Mouse (Mus musculus) liver, adult 2 months (tissue): ENCODE data around the gene H13. TPM values are rescaled to one million over a fixed set of nuclear protein-coding genes. Genes with fewer than 3 reads are reported as not detected.

ENCODE experiments used
- DNase-seq: peaks from one replicate; pipeline ENCODE4 v3.0.0-alpha.2; 2011; ENCODE audit warnings: low read depth, low spot score; ENCODE audit errors: extremely low read depth
- H3K27ac ChIP-seq: fragments of 200-500 bp; replicated peaks from 2 replicates; pipeline ENCODE4 v1.5.1; 2012; ENCODE audit warnings: low read depth, mild to moderate bottlenecking, control low read depth, inconsistent platforms, low read length; ENCODE audit not compliant: insufficient read depth
- H3K27me3 ChIP-seq: fragments of 200-500 bp; 2 replicates; pipeline ENCODE4 v1.6.1; 2012; ENCODE audit warnings: mild to moderate bottlenecking, moderate library complexity, low read length, inconsistent platforms; ENCODE audit not compliant: control insufficient read depth, insufficient read depth
- H3K36me3 ChIP-seq: fragments of 200-500 bp; 2 replicates; pipeline ENCODE4 v1.6.1; 2012; ENCODE audit warnings: low read length, inconsistent platforms; ENCODE audit not compliant: control insufficient read depth, insufficient read depth
- H3K4me1 ChIP-seq: fragments of 200-500 bp; 2 replicates; pipeline ENCODE4 v1.6.1; 2011; ENCODE audit warnings: low read length; ENCODE audit not compliant: control insufficient read depth, insufficient read depth
- H3K4me3 ChIP-seq: fragments of 200-500 bp; 2 replicates; pipeline ENCODE4 v1.5.1; 2011; ENCODE audit warnings: low read depth, mild to moderate bottlenecking, control low read depth, low read length, moderate library complexity; ENCODE audit not compliant: insufficient read depth
- H3K79me2 ChIP-seq: fragments of 200-500 bp; 2 replicates; pipeline ENCODE4 v1.6.1; 2012; ENCODE audit warnings: inconsistent platforms, mild to moderate bottlenecking, low read length, moderate library complexity; ENCODE audit not compliant: control insufficient read depth, insufficient read depth
- H3K9ac ChIP-seq: fragments of 200-500 bp; 2 replicates; pipeline ENCODE4 v1.6.1; 2012; ENCODE audit warnings: low read depth, mild to moderate bottlenecking, control low read depth, inconsistent platforms, low read length
- CTCF ChIP-seq: fragments of 200-500 bp; IDR thresholded peaks from 2 replicates; pipeline ENCODE4 v1.5.1; 2011; ENCODE audit warnings: low read depth, low read length, control low read depth
- POLR2A ChIP-seq: fragments of 200-500 bp; IDR thresholded peaks from 2 replicates; pipeline ENCODE4 v1.6.1; 2011; ENCODE audit warnings: low read length, control low read depth; ENCODE audit not compliant: insufficient read depth; ENCODE audit errors: extremely low read depth
- WGBS: fragments of 180-500 bp; shearing (Covaris S2); methylation state at CpG from one replicate; pipeline ENCODE4 v1.1.7; 2018; 5-methylcytosine and 5-hydroxymethylcytosine counted together
- polyA plus RNA-seq: library from polyadenylated mRNA; depleted of rRNA; stranded (reverse); fragments of >200 nt; gene quantifications from 2 replicates; pipeline ENCODE4 v1.2.3, GENCODE M21; 2012
- total RNA-seq: library from RNA; depleted of rRNA; stranded (reverse); fragments of >200 nt; gene quantifications from 2 replicates; pipeline ENCODE4 v1.2.3, GENCODE M21; 2014

Gene H13
- total and polyA plus RNA-seq, 2 experiments, result 65.5 to 148 TPM

DNA sequence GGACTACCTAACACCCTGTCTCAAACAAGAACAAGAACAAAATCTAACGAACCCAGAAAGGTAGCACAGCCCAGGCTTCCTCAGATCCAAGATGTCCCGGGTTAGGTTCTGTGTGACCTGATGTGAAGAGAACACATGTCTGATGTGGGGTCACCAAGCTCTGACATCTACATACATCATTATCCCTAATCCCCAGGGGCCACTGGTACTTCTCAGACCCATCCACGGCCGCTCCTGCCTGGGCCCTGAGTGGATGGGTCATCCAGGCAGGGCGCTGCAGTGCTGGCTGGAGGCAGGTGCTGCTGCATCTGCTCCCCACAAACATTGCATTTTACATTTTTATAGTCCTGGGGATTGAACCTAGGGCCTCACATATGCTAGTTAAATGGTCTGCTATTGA lies 71.2 kb downstream of the H13 start:
- TF ChIP-seq CTCF (no peak), POLR2A (no peak)
- WGBS, result 74% methylated on average over 5 of the region's 5 CpGs
- H3K4me1 ChIP-seq, result peaks cover 22% of the 10 kb centered on the region
- H3K27ac ChIP-seq, result peak overlapping the region; percentile 38; the same call in 1 of the 2 replicates
- no peaks in the 10 kb centered on the region for H3K79me2 ChIP-seq
- no peak for DNase-seq
- H3K9ac ChIP-seq, result no peak overlapping the region
- H3K36me3 ChIP-seq, result no peaks in the 10 kb centered on the region
- no peaks in the 10 kb centered on the region for H3K27me3 ChIP-seq
- no peak overlapping the region for H3K4me3 ChIP-seq

DNA sequence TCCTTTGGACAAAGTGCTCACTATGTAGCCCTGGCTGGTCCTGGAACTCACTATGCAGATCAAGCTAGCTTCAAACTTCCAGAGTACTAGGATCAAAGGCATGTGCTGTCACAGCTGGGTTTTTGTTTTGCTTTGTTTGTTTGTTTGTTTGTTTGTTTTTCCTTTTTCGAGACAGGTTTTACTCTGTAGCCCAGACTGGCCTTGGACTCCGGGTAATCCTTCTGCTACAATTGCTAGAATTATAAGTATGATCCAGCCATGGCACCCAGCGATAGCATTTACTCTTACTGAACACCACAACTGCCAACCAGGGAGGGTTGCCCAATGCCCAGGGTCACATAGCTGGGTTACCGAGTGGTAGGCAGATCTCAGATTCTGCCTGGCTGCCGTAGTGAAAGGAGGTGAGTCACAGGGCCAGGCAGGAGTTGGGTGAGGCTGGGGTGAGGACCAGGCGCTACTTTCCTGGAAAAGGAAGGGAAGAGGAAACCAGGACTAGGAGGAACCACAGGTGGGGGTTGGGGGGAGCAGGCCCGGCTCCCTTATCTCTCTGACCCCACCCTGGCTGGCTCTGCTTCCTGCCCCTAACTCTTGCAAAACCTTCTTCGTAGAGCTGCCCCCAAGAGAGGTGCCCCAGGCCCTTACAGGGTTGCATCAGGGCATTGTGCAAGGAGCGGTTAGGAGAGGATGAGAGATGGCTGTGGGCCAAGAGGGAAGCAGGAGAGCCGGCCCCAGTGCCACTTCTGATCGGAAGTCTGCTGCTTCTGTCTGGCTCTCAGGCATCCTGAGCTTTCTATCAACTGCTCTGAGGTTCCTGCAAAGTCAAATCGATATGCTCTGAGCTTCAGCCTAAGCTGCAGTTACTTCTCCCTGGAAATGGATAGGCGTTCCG lies 72.1 kb downstream of the H13 start:
- no peaks in the 10 kb centered on the region for H3K36me3 ChIP-seq
- DNase-seq, result peak; percentile 85
- no peak overlapping the region for H3K4me3 ChIP-seq
- peaks cover 22% of the 10 kb centered on the region for H3K4me1 ChIP-seq
- peak overlapping the region; percentile 86 for H3K27ac ChIP-seq
- no peaks in the 10 kb centered on the region for H3K27me3 ChIP-seq
- WGBS, result 7% methylated on average over 14 of the region's 14 CpGs
- TF ChIP-seq POLR2A (no peak), CTCF (no peak)
- H3K9ac ChIP-seq, result 0 out of 2 replicates have a peak overlapping the region, but pooled peaks have one; percentile 28
- no peaks in the 10 kb centered on the region for H3K79me2 ChIP-seq

DNA sequence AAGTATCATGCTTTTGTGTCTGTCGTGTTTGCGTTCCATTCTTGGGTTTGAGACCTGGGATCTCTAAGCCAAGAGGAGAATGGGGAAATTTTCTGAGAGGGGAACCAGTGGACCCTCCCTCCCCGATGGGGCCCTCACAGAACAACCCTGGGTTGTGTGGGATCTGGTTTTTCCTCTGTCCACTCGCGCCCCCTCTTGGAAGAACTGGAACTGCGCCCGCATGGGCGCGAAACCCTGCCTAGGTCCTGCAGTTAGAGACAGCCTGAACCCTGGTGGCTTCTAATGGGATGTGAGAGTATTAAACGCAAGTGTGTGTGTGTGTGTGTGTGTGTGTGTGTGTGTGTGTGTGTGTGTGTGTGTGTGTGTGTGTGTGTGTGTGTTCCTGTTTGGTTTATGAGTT lies 73.2 kb downstream of the H13 start:
- no peak overlapping the region for H3K9ac ChIP-seq
- TF ChIP-seq CTCF (peak; percentile 83), POLR2A (no peak)
- H3K36me3 ChIP-seq, result no peaks in the 10 kb centered on the region
- H3K27ac ChIP-seq, result no peak overlapping the region
- H3K4me3 ChIP-seq, result no peak overlapping the region
- WGBS, result 18% methylated on average over 10 of the region's 10 CpGs
- H3K4me1 ChIP-seq, result peaks cover 22% of the 10 kb centered on the region
- H3K27me3 ChIP-seq, result no peaks in the 10 kb centered on the region
- DNase-seq, result peak; percentile 41
- no peaks in the 10 kb centered on the region for H3K79me2 ChIP-seq

DNA sequence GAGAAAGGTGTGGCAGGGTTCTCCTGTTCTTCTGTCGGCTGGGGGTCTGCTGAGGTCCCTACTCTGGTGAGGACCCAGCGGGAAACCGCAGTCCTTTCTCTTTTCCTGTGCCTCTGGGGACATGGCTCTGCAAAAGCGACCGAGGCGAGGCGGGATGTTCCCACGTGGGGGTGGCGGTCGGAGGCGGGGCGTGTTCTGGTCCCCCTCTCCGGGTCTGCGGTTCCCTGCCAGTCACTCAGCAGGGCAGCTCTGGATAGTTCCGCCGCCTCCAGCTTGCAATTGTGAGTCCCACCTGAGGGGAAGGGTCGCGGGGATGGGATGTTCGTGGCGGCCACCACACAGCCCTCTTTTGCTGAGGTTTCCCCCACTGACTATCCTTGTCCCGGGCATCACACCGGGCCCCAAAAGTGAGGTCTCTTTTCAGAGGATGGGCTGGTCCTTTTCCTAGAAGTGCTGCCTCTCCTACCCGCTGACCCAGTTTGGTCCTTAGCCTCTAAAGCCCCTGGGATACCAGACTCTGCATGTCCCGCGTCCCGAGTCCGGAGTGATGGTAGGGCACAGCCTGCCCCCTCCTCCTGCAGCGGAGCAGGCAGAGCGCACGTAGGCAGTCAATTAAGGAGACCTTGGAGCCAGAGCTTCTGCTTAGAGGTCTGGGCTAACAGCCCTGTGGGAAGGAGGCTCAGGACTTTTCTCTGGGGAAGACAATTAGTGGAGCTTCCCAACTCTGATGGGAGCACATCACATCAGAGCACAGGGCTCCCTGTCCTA lies 84.9 kb downstream of the H13 start, which contains the start of gene Cox4i2:
Cox4i2 (plus strand) TSS at position 230 of the 768 bp plus-strand sequence.
- Histone ChIP-seq H3K36me3 (no peaks in the 10 kb centered on the region), H3K79me2 (no peaks in the 10 kb centered on the region), H3K27me3 (no peaks in the 10 kb centered on the region), H3K4me1 (no peaks in the 10 kb centered on the region), H3K27ac (no peak within 1 kb of the TSS), H3K9ac (no peak within 1 kb of the TSS), H3K4me3 (peak within 1 kb of the TSS; percentile 26; the same call in 1 of the 2 replicates)
- no peak for DNase-seq
- 25% methylated on average over 30 of the region's 30 CpGs for WGBS
- TF ChIP-seq CTCF, result no peak
- TF ChIP-seq POLR2A, result no peak

DNA sequence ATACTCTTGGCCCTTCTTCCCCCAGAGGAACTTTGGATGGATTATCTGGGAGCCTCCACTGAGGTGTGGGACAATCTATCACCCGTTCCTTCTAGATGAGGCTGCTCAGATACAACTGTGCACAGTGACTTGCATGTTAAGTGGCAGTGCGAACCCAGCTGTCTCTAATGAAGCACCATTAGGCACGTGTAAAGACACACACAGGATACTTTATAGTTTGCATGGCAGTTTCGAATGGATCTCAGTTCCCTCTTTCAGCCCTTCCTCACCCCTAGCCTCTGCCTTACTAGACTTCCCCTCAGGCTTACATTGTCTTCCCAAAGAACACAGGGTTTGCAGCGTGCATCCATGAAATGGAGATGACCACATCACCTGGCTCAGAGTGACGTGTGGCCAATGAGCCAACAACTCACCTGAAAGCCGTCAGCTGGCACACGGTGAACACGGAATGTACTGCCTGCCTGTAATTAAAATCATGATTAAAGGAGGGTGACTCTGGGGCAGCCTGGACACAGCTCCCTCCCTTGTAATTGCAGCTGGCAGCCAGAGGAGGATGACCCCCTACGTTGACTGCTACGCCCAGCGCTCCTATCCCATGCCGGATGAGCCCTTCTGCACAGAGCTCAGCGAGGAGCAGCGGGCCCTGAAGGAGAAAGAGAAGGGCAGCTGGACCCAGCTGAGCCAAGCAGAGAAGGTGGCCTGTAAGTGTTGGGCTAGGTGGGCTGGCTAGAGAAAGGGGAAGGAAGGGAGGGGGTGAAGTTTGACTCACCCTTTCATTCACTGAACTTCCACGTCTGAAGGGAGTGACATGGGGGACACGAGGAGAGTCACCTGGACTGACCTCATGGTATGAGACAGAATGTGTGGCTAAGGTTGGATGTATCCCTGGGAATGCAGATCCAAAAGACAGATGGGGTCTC lies 87.5 kb downstream of the H13 start:
- Histone ChIP-seq H3K4me3 (no peak overlapping the region), H3K4me1 (no peaks in the 10 kb centered on the region), H3K79me2 (no peaks in the 10 kb centered on the region), H3K27me3 (no peaks in the 10 kb centered on the region), H3K9ac (no peak overlapping the region), H3K36me3 (no peaks in the 10 kb centered on the region), H3K27ac (no peak overlapping the region)
- no peak for DNase-seq
- no peak for TF ChIP-seq CTCF
- TF ChIP-seq POLR2A, result no peak
- WGBS, result 88% methylated on average over 17 of the region's 17 CpGs
